Mouse (Mus musculus) monocyte, adult 59 days (primary cell): ENCODE measurements around the gene Slamf6. TPM values are rescaled to one million over a fixed set of nuclear protein-coding genes. Genes with fewer than 3 reads are reported as not detected.

ENCODE experiments used
- total RNA-seq, 2 experiments: library from RNA; stranded (reverse); gene quantifications; one replicate each; pipeline ENCODE4 v1.2.4; 2023

Slamf6 gene
- total RNA-seq = 1 to 10 TPM; 3.1 to 3.3 TPM

DNA sequence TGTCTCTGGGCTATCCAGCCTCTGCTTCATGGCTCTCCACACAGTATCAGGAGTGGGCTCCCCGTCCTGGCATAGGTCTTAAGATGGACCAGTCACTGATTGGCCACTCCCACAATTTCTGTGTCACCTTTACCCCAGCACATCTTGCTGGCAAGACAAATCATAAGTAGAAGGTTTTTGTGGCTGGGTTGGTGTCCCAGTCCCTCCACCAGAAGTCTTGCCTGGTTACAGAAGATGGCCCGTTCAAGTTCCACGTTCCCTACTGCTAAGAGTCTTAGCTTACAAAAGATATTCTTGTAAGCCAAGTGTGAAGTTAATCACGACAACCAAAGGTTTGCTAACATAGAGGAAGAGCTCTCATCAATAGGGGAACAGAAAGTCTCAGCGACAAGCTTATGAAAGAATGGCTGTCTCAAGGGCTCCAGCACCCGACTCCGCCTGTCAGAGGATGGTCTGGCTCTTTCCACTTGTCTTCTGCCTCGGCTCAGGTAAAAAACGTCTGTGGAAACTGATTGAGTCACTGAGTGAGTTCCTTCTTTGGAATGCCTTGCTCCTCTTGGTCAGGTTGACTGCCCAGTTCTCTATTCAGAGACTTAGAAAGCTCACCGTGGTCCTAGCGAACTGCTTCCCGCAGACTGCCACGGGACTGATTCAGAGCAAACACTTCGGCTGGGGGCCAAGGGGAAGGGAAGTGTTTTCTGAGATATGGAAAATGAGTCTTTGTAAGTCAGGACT lies at the start of gene Slamf6:
Gene Slamf6 (plus strand): TSS at position 211 of the 735 bp plus-strand sequence.

DNA sequence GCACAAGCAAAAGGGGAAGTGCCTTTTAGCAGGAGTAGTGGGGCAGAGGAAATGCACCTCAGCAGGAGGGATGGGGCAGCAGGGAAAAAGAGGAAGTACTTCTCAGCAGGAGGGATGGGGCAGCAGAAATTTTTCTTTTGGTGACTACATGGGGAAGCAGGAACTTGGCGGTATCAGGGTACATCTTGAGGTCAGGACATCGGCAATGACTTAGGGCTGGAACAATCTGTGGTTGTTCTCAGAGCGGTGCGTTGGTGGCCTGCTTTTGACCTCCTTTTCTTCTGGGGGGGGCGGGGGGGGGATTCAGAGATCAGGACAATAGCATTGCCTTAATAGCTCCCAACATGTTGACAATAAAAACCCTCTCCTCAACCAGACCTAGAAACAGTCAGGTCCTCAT lies 22.0 kb upstream of the Slamf6 start, which contains the start of gene Gm10521:
Gene Gm10521 (plus strand): TSS at position 301 of the 400 bp plus-strand sequence.

Other genes starting within 250 kb of the Slamf6 start
- 100 to 1,000 TPM; 216 to 236 TPM for gene Cd48, start 235.5 kb upstream of the Slamf6 start, total RNA-seq
- under 1 TPM; 0.60 to 0.70 TPM for gene Slamf1, start 150.4 kb upstream of the Slamf6 start, total RNA-seq
- 100 to 1,000 TPM; 157 to 174 TPM for gene Cd84, start 77.8 kb upstream of the Slamf6 start, total RNA-seq
- gene Gm10521, start 21.9 kb upstream of the Slamf6 start, total RNA-seq = 10 to 100 TPM; 11.9 to 13.5 TPM
- 1 to 10 TPM; 1.5 to 3.1 TPM for gene Vangl2, start 110.9 kb downstream of the Slamf6 start, total RNA-seq
- gene Nhlh1, start 140.1 kb downstream of the Slamf6 start, total RNA-seq = not detected
- gene Copa, start 165.0 kb downstream of the Slamf6 start, total RNA-seq = 100 to 1,000 TPM; 172 to 193 TPM
- gene Ncstn, start 165.3 kb downstream of the Slamf6 start, total RNA-seq = 100 to 1,000 TPM; 145 to 154 TPM
- gene Pex19, start 209.2 kb downstream of the Slamf6 start, total RNA-seq = 10 to 100 TPM; 31.0 to 34.1 TPM
- 10 to 100 TPM; 76.2 to 78.4 TPM for gene Dcaf8, start 230.6 kb downstream of the Slamf6 start, total RNA-seq